Mouse (Mus musculus) thymus, adult 2 months (tissue): ENCODE results near the gene Kri1. TPM values are rescaled to one million over a fixed set of nuclear protein-coding genes. Genes with fewer than 3 reads are reported as not detected.

Source experiments
- DNase-seq: peaks from one replicate; pipeline ENCODE4 v3.0.0; 2021
- H3K27ac ChIP-seq: fragments of 200-500 bp; 2 replicates; pipeline ENCODE4 v1.5.1; 2012; ENCODE audit warnings: low read length, control low read depth; ENCODE audit not compliant: control insufficient read depth, insufficient read depth
- H3K27me3 ChIP-seq: fragments of 200-500 bp; 2 replicates; pipeline ENCODE4 v1.6.1; 2012; ENCODE audit warnings: mild to moderate bottlenecking, low read length, moderate library complexity, mixed read lengths; ENCODE audit not compliant: control insufficient read depth, insufficient read depth
- H3K36me3 ChIP-seq: fragments of 200-500 bp; 2 replicates; pipeline ENCODE4 v1.6.1; 2012; ENCODE audit warnings: mild to moderate bottlenecking, low read length, moderate library complexity; ENCODE audit not compliant: control insufficient read depth, insufficient read depth
- H3K4me1 ChIP-seq: fragments of 200-500 bp; replicated peaks from 2 replicates; pipeline ENCODE4 v1.6.1; 2012; ENCODE audit warnings: low read length; ENCODE audit not compliant: control insufficient read depth, insufficient read depth
- H3K4me3 ChIP-seq: fragments of 200-500 bp; 2 replicates; pipeline ENCODE4 v1.5.1; 2012; ENCODE audit warnings: mild to moderate bottlenecking, low read length, control low read depth, moderate library complexity; ENCODE audit not compliant: control insufficient read depth, insufficient read depth
- CTCF ChIP-seq: fragments of 200-500 bp; IDR thresholded peaks from 2 replicates; pipeline ENCODE4 v1.5.1; 2012; ENCODE audit warnings: mild to moderate bottlenecking, control low read depth, low read length, moderate library complexity, borderline replicate concordance; ENCODE audit not compliant: control insufficient read depth, poor library complexity, insufficient read depth; ENCODE audit errors: extremely low read depth
- POLR2A ChIP-seq: fragments of 200-500 bp; IDR thresholded peaks from 2 replicates; pipeline ENCODE4 v1.6.1; 2012; ENCODE audit warnings: mild to moderate bottlenecking, low read length, control low read depth, moderate library complexity; ENCODE audit not compliant: control insufficient read depth, poor library complexity, insufficient read depth; ENCODE audit errors: extremely low read depth
- WGBS: fragments of 180-500 bp; shearing (Covaris S2); methylation state at CpG from one replicate; pipeline ENCODE4 v1.1.7; 2018; 5-methylcytosine and 5-hydroxymethylcytosine counted together
- polyA plus RNA-seq: library from polyadenylated mRNA; depleted of rRNA; stranded (reverse); fragments of >200 nt; gene quantifications from 2 replicates; pipeline ENCODE4 v1.2.3, GENCODE M21; 2012

Kri1 gene
- polyA plus RNA-seq, 1 experiment, result 56.5 TPM

DNA sequence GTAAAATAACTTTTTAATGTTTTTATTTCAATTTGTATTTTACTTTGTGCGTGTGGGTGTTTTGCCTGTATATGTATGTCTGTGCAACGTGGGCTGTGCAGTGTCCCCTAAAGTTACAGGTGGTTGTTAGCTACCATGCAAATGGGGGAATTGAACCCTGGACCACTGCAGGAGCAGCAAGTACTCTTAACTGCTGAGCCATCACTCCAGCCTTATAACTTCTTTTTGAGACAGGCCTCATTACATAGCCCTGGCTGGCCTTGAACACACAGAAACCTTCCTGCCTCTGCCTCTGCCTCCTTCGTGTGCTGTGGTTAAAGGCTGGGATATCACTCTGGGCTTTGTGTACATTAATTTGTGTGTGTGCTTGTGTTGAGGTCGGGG lies 48.3 kb downstream of the Kri1 start:
- H3K36me3 ChIP-seq, result no peaks in the 10 kb centered on the region
- DNase-seq, result no peak
- no peaks in the 10 kb centered on the region; the same call in 1 of the 2 replicates for H3K27me3 ChIP-seq
- H3K27ac ChIP-seq, result peak overlapping the region; percentile 50
- H3K4me3 ChIP-seq, result peak overlapping the region; percentile 69
- TF ChIP-seq POLR2A (no peak), CTCF (no peak)
- H3K4me1 ChIP-seq, result peaks cover 32% of the 10 kb centered on the region
- WGBS, result 33% methylated on average over 4 of the region's 4 CpGs

DNA sequence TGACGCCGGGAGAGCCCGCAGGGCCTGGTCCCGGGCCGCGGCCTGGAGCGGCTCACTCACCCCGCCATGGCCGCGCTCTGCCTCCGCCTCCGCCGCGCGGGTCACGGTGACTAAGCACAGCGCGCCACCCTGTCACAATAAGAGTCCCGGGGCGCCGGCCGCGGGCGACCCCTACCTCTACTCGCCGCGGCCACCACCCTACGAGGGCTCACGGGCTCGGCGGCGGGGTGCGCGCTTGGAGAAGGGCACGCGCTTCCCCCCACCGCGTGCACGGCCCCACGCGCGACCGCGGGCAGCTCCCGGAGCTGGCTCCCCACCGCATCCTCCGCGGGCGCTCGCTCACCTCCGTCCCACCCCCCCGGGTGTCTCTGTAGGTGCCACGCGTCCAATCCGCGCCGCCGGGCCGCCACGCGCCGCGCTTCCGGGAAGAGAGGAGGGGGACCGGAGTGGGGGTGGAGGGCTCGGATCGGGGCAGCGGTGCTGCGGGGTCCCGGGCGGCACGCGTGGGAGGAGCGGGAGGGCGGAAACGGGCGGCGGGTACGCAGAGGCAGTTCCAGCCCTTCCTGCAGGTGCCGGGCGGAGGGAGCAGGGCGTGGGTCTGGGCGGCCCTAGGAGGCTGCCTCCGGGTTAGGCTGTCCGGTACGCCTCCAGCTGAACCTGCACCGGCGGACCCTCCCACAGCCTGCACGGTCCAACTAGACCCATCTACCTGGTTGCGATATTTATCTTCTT lies 48.9 kb downstream of the Kri1 start, which contains the start of gene Keap1:
Keap1 (minus strand) TSS at position 629 of the 732 bp plus-strand sequence.
- Histone ChIP-seq H3K36me3 (no peaks in the 10 kb centered on the region), H3K4me3 (peak within 1 kb of the TSS; percentile 69), H3K27ac (peak within 1 kb of the TSS; percentile 62), H3K4me1 (peaks cover 26% of the 10 kb centered on the region), H3K27me3 (no peaks in the 10 kb centered on the region; the same call in 1 of the 2 replicates)
- TF ChIP-seq CTCF, result no peak
- TF ChIP-seq POLR2A, result peak; percentile 63; the same call in 1 of the 2 replicates
- DNase-seq, result peak; percentile 90
- 1% methylated on average over 85 of the region's 90 CpGs for WGBS

DNA sequence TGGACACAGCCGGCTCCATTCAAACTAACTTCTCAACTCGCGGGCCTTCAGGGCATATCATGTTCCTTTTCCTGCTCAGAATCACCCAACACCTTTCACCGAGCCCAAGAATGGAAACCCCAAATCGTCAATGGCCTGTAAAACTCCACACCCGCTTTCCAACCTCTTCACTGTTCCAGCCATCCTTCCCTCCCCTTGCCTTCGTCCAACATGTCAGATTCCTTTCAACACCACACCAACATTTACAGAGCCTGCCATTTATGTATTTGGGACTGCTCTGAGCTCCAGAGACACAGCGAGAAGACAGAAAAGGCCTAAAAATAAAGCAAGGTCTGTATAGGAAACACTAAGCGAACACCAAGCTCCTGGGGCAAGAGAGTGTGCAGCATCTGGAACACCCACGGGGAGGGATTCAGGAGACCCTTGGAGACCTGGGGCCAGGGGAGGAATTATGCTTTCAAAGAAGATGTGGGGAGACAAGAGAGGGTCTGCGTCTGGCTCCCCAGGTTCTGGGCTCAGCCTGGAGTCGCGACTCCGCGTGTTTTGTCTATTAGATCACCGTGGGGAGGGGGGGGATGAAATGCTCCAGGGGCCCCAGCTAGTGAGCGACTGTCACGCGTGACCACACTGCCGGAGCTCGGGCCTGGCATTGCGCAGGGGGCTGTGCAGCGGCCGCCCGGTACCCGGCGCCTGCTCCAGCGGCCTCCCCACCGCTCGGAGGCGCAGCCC lies 49.6 kb downstream of the Kri1 start:
- 1% methylated on average over 31 of the region's 31 CpGs for whole genome bisulfite sequencing
- Histone ChIP-seq H3K4me3 (peak overlapping the region; percentile 69), H3K27me3 (no peaks in the 10 kb centered on the region), H3K27ac (peak overlapping the region; percentile 62), H3K4me1 (peaks cover 25% of the 10 kb centered on the region), H3K36me3 (no peaks in the 10 kb centered on the region)
- no peak for DNase-seq
- TF ChIP-seq POLR2A, result no peak
- TF ChIP-seq CTCF, result no peak

DNA sequence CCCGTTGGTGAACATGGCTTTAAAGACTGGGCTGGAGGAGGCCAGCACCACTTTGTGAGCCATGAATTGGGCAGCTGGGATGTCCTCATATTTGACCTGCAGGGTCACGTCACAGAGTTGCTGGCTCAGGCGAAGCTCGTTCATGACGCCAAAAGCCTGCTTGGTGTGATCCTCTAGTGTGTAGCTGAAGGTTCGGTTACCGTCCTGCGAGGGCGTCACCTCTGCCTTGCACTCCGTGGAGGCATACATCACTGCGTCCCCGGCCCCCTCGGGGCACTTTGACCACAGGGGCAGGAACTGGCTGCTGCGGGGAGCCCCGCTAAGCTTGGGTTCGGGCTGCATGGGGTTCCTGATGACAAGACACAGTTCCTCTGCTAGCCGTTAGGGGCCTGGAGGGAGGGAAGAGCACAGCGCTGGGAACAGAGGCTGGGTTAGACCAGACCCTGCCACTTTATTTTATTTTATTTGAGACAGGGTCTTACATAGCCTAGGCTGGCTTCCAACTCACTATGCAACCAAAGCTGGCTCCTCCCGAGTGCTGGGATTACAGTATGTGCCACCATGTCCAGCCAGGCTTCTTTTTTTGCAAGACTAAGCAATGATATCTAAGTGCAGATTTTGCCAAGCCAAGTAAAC lies 50.3 kb downstream of the Kri1 start:
- Histone ChIP-seq H3K4me3 (peak overlapping the region; percentile 69), H3K27ac (peak overlapping the region; percentile 62), H3K4me1 (peaks cover 25% of the 10 kb centered on the region), H3K27me3 (no peaks in the 10 kb centered on the region), H3K36me3 (no peaks in the 10 kb centered on the region)
- WGBS, result 12% methylated on average over 19 of the region's 19 CpGs
- DNase-seq, result peak; percentile 44
- TF ChIP-seq POLR2A (no peak), CTCF (peak; percentile 52; the same call in 1 of the 2 replicates)

DNA sequence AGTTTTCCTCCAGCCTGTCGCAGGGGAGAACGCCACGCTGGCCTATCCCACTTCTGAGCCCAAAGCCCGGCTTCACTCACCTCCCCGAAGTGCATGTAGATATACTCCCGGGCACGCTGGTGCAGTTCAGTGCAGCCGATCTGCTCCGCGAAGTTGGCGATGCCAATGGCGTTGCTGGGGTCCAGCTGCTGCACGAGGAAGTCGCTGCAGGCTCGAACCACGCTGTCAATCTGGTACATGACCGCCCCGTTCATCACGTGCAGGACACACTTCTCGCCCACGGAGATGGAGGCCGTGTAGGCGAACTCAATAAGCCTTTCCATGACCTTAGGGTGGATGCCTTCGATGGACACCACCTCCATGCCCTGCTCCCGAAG lies 50.8 kb downstream of the Kri1 start:
- TF ChIP-seq CTCF (no peak), POLR2A (no peak)
- peaks cover 25% of the 10 kb centered on the region for H3K4me1 ChIP-seq
- H3K27me3 ChIP-seq, result no peaks in the 10 kb centered on the region
- DNase-seq, result no peak
- H3K27ac ChIP-seq, result 0 out of 2 replicates have a peak overlapping the region, but pooled peaks have one; percentile 5
- H3K4me3 ChIP-seq, result peak overlapping the region; percentile 69
- 77% methylated on average over 25 of the region's 25 CpGs for WGBS
- no peaks in the 10 kb centered on the region for H3K36me3 ChIP-seq

DNA sequence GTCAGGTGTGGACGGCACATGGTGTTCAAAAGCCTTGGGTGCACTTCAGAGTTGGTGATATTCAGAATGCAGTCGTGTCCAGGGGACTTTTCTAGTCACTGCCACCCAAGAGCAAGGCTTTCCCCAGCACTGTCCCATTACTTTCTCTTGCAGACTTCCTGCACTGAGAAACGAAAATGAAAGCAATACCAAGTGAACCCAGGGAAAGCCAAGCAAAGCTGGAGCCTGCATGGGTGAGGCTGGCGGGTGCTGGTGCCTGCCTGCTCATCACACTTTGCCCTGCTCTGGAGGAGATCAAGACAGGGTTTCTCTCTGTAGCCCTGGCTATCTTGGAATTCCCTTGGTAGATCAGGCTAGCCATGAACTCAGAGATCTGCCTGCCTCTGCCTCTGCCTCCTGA lies 52.4 kb downstream of the Kri1 start:
- 23% methylated on average over 4 of the region's 4 CpGs for WGBS
- H3K4me3 ChIP-seq, result no peak overlapping the region
- no peak for DNase-seq
- peaks cover 25% of the 10 kb centered on the region for H3K4me1 ChIP-seq
- no peak for TF ChIP-seq CTCF
- TF ChIP-seq POLR2A, result no peak
- H3K36me3 ChIP-seq, result 0 out of 2 replicates have a peak, but pooled peaks cover under 1% of the 10 kb centered on the region
- H3K27me3 ChIP-seq, result no peaks in the 10 kb centered on the region
- peak overlapping the region; percentile 20; the same call in 1 of the 2 replicates for H3K27ac ChIP-seq
